Mouse (Mus musculus) adrenal gland (tissue): Measurements from ENCODE around the gene Rpl36al.
"Not testable (repeated sequence)": the region's sequence is repeated elsewhere in the genome, so short reads cannot be mapped to it uniquely, and the experiment has no call there.

Experiments used
- intact Hi-C: fragments of 180-260 bp; cut with DNase I; formaldehyde crosslinking; loops from one replicate; pipeline ENCODE4 v1.15.1; 2025
- microRNA-seq, 2 experiments: library from miRNA; unstranded; fragments of <30 nt; microRNA quantifications; one replicate each; pipeline ENCODE4; 2019

The Rpl36al gene

GRCm38 (mm10) chr12:69163586-69163985 is 20.3 kb downstream of the Rpl36al start:
- intact Hi-C loops, result not testable (repeated sequence)

- intact Hi-C loops, result not testable (repeated sequence)
Measured at GRCm38 (mm10) chr12:69160677-69161076, 23.2 kb downstream of the Rpl36al start.

GRCm38 (mm10) chr12:69159578-69159940 is 24.3 kb downstream of the Rpl36al start:
- intact Hi-C loops, result no loop called here

GRCm38 (mm10) chr12:69158765-69159577 is 24.9 kb downstream of the Rpl36al start, which contains the start of gene Rps29:
TSS of gene Rps29 (minus strand) at chr12:69159186.
- intact Hi-C loops, result not testable (repeated sequence)

- intact Hi-C loops, result no loop called here
Measured at GRCm38 (mm10) chr12:69158366-69158764, 25.5 kb downstream of the Rpl36al start.

- intact Hi-C loops, result no loop called here
Measured at GRCm38 (mm10) chr12:69157107-69157506, 26.8 kb downstream of the Rpl36al start.

- intact Hi-C loops, result no loop called here
Measured at GRCm38 (mm10) chr12:69156436-69156835, 27.4 kb downstream of the Rpl36al start.

- intact Hi-C loops, result no loop called here
Measured at GRCm38 (mm10) chr12:69155923-69156322, 28.0 kb downstream of the Rpl36al start.

GRCm38 (mm10) chr12:69150049-69150448 is 33.8 kb downstream of the Rpl36al start:
- intact Hi-C loops, result no loop called here

GRCm38 (mm10) chr12:69147166-69147735 is 36.6 kb downstream of the Rpl36al start:
- intact Hi-C loops, result no loop called here

- intact Hi-C loops, result no loop called here
Measured at GRCm38 (mm10) chr12:69143460-69143859, 40.4 kb downstream of the Rpl36al start.

- intact Hi-C loops, result no loop called here
Measured at GRCm38 (mm10) chr12:69139841-69140240, 44.0 kb downstream of the Rpl36al start.

- intact Hi-C loops, result no loop called here
Measured at GRCm38 (mm10) chr12:69139201-69139600, 44.7 kb downstream of the Rpl36al start.

Small RNA genes within 50 kb of the gene (microRNA-seq; reads per million reads assigned to microRNA genes)
- gene Gm47287 (0 reads per million in 2 experiments), gene Gm47295 (0.49 to 0.80 reads per million in 2 experiments)
